Mouse (Mus musculus) erythroblast, embryonic 14.5 days (primary cell): ENCODE measurements around the gene Pelo.

Experiments used
- GATA1 ChIP-seq: IDR thresholded peaks from 2 replicates; pipeline ENCODE4 v1.6.1; 2012; ENCODE audit warnings: low read length, inconsistent platforms, mixed read lengths
- TAL1 ChIP-seq: IDR thresholded peaks from 3 replicates; pipeline ENCODE4 v1.6.1; 2012; ENCODE audit warnings: low read length, inconsistent platforms, mixed read lengths

DNA sequence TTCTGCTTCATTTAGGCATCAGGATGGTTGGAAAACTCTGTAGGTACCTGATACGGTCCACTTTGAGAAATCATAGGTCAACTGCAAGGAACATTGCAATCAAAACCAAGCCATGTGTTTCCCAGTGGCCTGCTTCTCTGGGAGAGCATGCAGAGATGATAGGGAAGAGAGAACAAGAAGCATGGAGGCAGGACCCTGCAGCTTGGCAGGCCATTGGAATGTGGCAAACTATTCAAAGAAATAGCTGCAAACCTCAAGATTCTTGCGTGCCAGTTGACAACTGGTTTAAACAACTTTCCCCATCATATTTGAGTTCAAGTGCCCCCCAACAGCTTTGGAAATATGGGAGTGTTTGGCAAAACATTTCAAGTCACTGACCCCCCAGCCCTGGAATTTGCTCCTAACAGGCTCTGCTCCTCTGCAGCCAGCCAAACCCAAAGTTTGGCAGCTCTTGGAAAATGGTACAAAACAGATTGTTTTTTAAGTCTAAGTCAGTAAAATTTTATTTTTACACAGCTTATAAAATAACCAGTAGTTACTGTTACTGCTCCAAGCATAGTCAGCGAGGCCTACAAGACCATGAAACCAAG is 9.9 kb downstream of the Pelo start:
- no peak for TF ChIP-seq GATA1
- no peak for TF ChIP-seq TAL1
